In the genomic region with DNA sequence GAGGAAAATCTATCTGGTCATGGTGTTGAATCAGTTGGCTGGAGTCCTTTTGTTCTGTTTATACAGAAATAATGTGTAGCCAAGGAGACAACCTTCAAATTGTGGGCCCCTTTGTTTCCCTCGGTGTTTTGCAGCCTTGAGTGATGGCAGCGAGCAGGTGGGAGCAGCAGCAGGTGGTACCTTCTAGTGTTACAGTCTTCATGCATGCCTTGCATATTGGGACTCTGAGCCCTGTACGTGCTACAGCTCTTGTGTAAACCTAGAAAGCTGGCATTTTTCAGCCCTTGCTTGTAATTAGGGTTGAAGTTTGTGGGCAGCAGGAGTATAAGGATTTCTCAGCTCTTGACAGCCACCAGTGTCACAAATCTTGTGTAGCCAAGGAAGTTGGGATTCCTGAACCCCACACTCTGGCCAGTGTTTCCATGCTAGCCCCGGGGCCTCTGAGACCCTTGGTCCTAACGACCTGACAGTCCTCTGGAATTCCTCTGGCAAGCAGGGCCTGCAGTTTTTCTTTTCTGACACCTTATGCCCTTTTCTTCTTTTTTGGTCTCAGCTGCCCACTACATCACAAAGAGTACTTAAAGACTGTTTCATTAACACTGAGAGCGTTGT, we compare ENCODE assay signal across 11 mouse cellular contexts. TPM values are rescaled to one million over a fixed set of nuclear protein-coding genes. Genes with fewer than 3 reads are reported as not detected.
DNase-seq lines count a peak whose midpoint lies in the region; ATAC-seq lines count a peak whose summit lies in the region.
"Had no signal": no experiment of that assay in that cellular context is flagged by ENCODE, and none has a peak within 500 bp of the region (broad histone marks: within the 10 kb centered on the region; RNA-seq: fewer than 3 reads in every experiment).

No protein-coding gene starts in this region.

- DNase-seq in heart, adult 11 months, result peak; percentile 82
- DNase-seq in heart, adult 18-20 months, result no peak
- peak; percentile 58 for DNase-seq in retina, postnatal 1 day
- DNase-seq in retina, embryonic 14.5 days (ENCODE audit: low spot score), result no peak
- DNase-seq in limb, embryonic 10.5 days (ENCODE audit: low spot score), result peak; percentile 66
- no peak for DNase-seq in left cerebral cortex, postnatal 4 days
- DNase-seq: adrenal gland, postnatal 14 days; kidney, adult 9 months had no signal

- H3K4me1 ChIP-seq in limb, embryonic 10.5 days, result peaks cover 45% of the 10 kb centered on the region
- peaks cover 20% of the 10 kb centered on the region for H3K4me1 ChIP-seq in stomach, embryonic 16.5 days (ENCODE audit: control insufficient read depth, insufficient read depth, low read length)

- intact Hi-C loops in left cerebral cortex, postnatal 4 days (cut with DNase I), result no loop called here

- H3K4me3 ChIP-seq in limb, embryonic 10.5 days, result no peak overlapping the region
- H3K4me3 ChIP-seq in stomach, embryonic 16.5 days (replicated peaks; ENCODE audit: low read length), result no peak overlapping the region
- H3K4me3 ChIP-seq: megakaryocyte, embryonic 14.5 days had no signal

- H3K27ac ChIP-seq in limb, embryonic 10.5 days, result peak overlapping the region; percentile 88
- peak overlapping the region; percentile 84 for H3K27ac ChIP-seq in stomach, embryonic 16.5 days (ENCODE audit: low read length)

- WGBS in limb, embryonic 10.5 days, result 20% methylated on average over 6 of the region's 6 CpGs
- WGBS in stomach, embryonic 16.5 days, result 35% methylated on average over 6 of the region's 6 CpGs

- no peaks in the 10 kb centered on the region; the same call in 1 of the 2 replicates for H3K9me3 ChIP-seq in limb, embryonic 10.5 days (replicated peaks)
- no peaks in the 10 kb centered on the region for H3K9me3 ChIP-seq in stomach, embryonic 16.5 days (replicated peaks; ENCODE audit: control insufficient read depth, low read length)

- no peak overlapping the region for H3K9ac ChIP-seq in stomach, embryonic 16.5 days (ENCODE audit: low read length)

- peaks cover 4% of the 10 kb centered on the region; the same call in 1 of the 2 replicates for H3K36me3 ChIP-seq in limb, embryonic 10.5 days
- no peaks in the 10 kb centered on the region for H3K36me3 ChIP-seq in stomach, embryonic 16.5 days (ENCODE audit: control insufficient read depth, insufficient read depth, low read length)

- no peaks in the 10 kb centered on the region for H3K27me3 ChIP-seq in limb, embryonic 10.5 days (ENCODE audit: low read depth, poor library complexity, severe bottlenecking)
- no peaks in the 10 kb centered on the region for H3K27me3 ChIP-seq in stomach, embryonic 16.5 days (ENCODE audit: control insufficient read depth, insufficient read depth, low read length)

- H3K4me2 ChIP-seq in stomach, embryonic 16.5 days (ENCODE audit: low read depth, low read length), result no peak overlapping the region

- peak; percentile 34; the same call in 1 of the 2 replicates for ATAC-seq in stomach, embryonic 16.5 days (ENCODE audit: insufficient read depth, low FRiP score)
- no peak for ATAC-seq in megakaryocyte progenitor cell, adult 5-6 weeks (replicated peaks; ENCODE audit: poor library complexity)

RNA-seq across cellular contexts. Expression of a gene that starts 42.8 kb away (rescaled TPM):
- total RNA-seq in heart, adult 18-20 months (2021), result 1 to 10 TPM; 1.3 to 1.9 TPM
- polyA plus RNA-seq in limb, embryonic 10.5 days (2016; fragmentation: Nextera tagmentation; extraction: Ambion mirVana), result 5.5 and 6.2 TPM in 2 replicates
- polyA plus RNA-seq in stomach, embryonic 16.5 days (2015; fragmentation: Nextera tagmentation; extraction: Ambion mirVana), result 48.7 and 49.1 TPM in 2 replicates
- total RNA-seq in left cerebral cortex, postnatal 4 days (2021), result 1 to 10 TPM; 2.6 to 3.7 TPM
- total RNA-seq in megakaryocyte progenitor cell, adult 5-6 weeks (2015), result not detected in 2 replicates
- not detected in 2 replicates for total RNA-seq in megakaryocyte progenitor cell, adult 5-6 weeks (2017)

RNA-seq across cellular contexts. Expression of a gene that starts 46.4 kb away (rescaled TPM):
- total RNA-seq in heart, adult 18-20 months (2021), result under 1 TPM; 0.44 to 0.62 TPM
- 101 and 110 TPM in 2 replicates for polyA plus RNA-seq in limb, embryonic 10.5 days (2016; fragmentation: Nextera tagmentation; extraction: Ambion mirVana)
- polyA plus RNA-seq in stomach, embryonic 16.5 days (2015; fragmentation: Nextera tagmentation; extraction: Ambion mirVana), result 47.3 and 50.1 TPM in 2 replicates
- total RNA-seq in left cerebral cortex, postnatal 4 days (2021), result 1 to 10 TPM; 3.6 to 5.6 TPM
- total RNA-seq in megakaryocyte progenitor cell, adult 5-6 weeks (2015), result 60.0 and 75.1 TPM in 2 replicates
- total RNA-seq in megakaryocyte progenitor cell, adult 5-6 weeks (2017), result 82.4 and 96.9 TPM in 2 replicates

Comparison
In these comparisons a context has a peak if more than half of its experiments do, and no peak if none do; other contexts are left out.
1. DNase-seq: peak in heart, adult 11 months (single experiment), retina, postnatal 1 day (single experiment) and limb, embryonic 10.5 days (single experiment); none in heart, adult 18-20 months (0 of 2), retina, embryonic 14.5 days (single experiment) and left cerebral cortex, postnatal 4 days (single experiment).
2. RNA of a gene that starts 46.4 kb away (total RNA-seq): 60.0 to 96.9 TPM in megakaryocyte progenitor cell, adult 5-6 weeks; 3.6 to 5.6 TPM in left cerebral cortex, postnatal 4 days and 0.44 to 0.62 TPM in heart, adult 18-20 months; every median in the first group is over 4 times any median in the second.